Mouse (Mus musculus) c-Kit-positive CD71-positive TER-119-positive erythroid progenitor cells, embryonic 14.5 days (primary cell): Measurements from ENCODE around the gene Kcnd3.
A peak's percentile ranks its signal among the peaks of the same experiment; 100 is the strongest.

Source experiments
- DNase-seq: peaks from one replicate; pipeline ENCODE4 v3.0.0-alpha.2; 2013; ENCODE audit warnings: low spot score

Kcnd3 gene

GRCm38 (mm10) chr3:105655031-105655585, 203.0 kb downstream of the Kcnd3 start:
- no peak for DNase-seq

GRCm38 (mm10) chr3:105660530-105660929, 208.4 kb downstream of the Kcnd3 start:
- no peak for DNase-seq

- no peak for DNase-seq
Observed at GRCm38 (mm10) chr3:105663043-105663442, 210.9 kb downstream of the Kcnd3 start.

- DNase-seq = peak; percentile 34
Observed at GRCm38 (mm10) chr3:105665105-105665765, 213.1 kb downstream of the Kcnd3 start.

GRCm38 (mm10) chr3:105666996-105667523, 214.9 kb downstream of the Kcnd3 start:
- no peak for DNase-seq

GRCm38 (mm10) chr3:105668161-105668560, 216.0 kb downstream of the Kcnd3 start:
- DNase-seq = no peak

GRCm38 (mm10) chr3:105669776-105670175, 217.6 kb downstream of the Kcnd3 start:
- no peak for DNase-seq

GRCm38 (mm10) chr3:105670801-105671200, 218.7 kb downstream of the Kcnd3 start:
- DNase-seq = no peak

- DNase-seq = peak; percentile 76
Observed at GRCm38 (mm10) chr3:105674595-105675218, 222.6 kb downstream of the Kcnd3 start.

- no peak for DNase-seq
Observed at GRCm38 (mm10) chr3:105675932-105676331, 223.8 kb downstream of the Kcnd3 start.

GRCm38 (mm10) chr3:105680346-105680745, 228.2 kb downstream of the Kcnd3 start:
- DNase-seq = no peak

GRCm38 (mm10) chr3:105686394-105687323, 234.5 kb downstream of the Kcnd3 start:
- no peak for DNase-seq

- peak; percentile 98 for DNase-seq
Observed at GRCm38 (mm10) chr3:105687324-105688060, 235.4 kb downstream of the Kcnd3 start, which contains the start of gene Ddx20. Gene Ddx20, minus strand, starts transcription at chr3:105687574.

- no peak for DNase-seq
Observed at GRCm38 (mm10) chr3:105688536-105688935, 236.4 kb downstream of the Kcnd3 start.

GRCm38 (mm10) chr3:105693327-105694080, 241.4 kb downstream of the Kcnd3 start:
- DNase-seq = no peak

- no peak for DNase-seq
Observed at GRCm38 (mm10) chr3:105695476-105696386, 243.6 kb downstream of the Kcnd3 start.

GRCm38 (mm10) chr3:105696387-105697147, 244.4 kb downstream of the Kcnd3 start:
- DNase-seq = no peak

GRCm38 (mm10) chr3:105697148-105697441, 245.0 kb downstream of the Kcnd3 start:
- no peak for DNase-seq

- peak; percentile 69 for DNase-seq
Observed at GRCm38 (mm10) chr3:105698311-105698710, 246.2 kb downstream of the Kcnd3 start.
